Mouse (Mus musculus): ENCODE measurements at regions not wholly inside any gene's neighbourhood (a gene's known extent, or its start where the extent isn't known, plus 50 kb on each side); places are given as distances from the start of the nearest gene placed in this dataset.
A peak's percentile ranks its signal among the peaks of the same experiment; 100 is the strongest.

DNA sequence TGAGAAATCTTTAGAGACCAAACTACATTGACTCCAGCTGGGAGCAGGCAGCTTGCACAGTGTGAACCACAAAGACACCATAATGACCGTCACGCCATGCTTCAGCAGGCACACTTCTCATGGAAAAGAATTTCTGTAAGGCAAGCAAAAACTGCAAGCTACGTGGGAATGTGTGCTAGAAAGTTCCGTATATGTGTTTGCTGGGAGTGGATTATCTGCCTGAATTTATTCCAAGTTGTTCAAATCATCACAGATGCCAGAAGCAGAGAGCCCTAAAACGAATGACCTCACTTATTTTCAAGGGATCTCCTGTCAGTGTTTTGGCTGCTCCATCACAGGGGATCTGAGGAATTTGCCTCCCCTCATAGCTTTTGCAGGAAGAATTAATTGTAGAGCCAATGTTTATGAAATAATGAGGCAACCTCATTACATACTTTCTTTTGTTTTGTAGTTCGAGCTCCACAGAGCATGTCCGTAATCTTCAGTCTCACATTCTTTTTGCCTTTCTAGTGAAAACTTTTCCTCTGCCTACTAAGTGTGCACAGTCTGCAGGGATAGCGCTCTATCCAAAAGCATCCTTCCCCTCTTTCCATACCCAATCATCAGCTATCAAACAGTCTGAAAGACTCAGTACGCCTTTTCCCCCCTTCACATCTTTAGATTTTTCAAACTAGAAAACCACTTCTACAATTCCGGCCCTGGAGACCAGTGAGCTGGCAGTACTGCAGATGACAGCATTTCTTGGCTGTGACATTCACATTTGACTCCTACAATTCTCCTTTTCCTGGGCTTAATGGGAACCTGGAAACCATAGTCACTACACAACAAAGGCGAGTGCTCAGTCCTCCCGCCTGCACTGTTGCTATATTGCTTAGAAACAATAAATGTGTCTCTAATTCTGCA lies 898.0 kb downstream of the Ttll7 start:
- TF ChIP-seq CEBPB (IDR thresholded peaks at IDR 0.05; ENCODE audit: low read depth) = no peak
- TF ChIP-seq MYOG (IDR thresholded peaks at IDR 0.05; ENCODE audit: control insufficient read depth, extremely low read depth, insufficient read length) = no peak
- TF ChIP-seq FOSL1 (IDR thresholded peaks at IDR 0.05; ENCODE audit: insufficient read depth, low read length, poor library complexity, severe bottlenecking) = no peak
- TF ChIP-seq MYOD1 (IDR thresholded peaks at IDR 0.05; ENCODE audit: control insufficient read depth, insufficient read length, low read depth) = no peak
- TF ChIP-seq MAX (IDR thresholded peaks at IDR 0.05) = no peak
- TF ChIP-seq CTCF (IDR thresholded peaks at IDR 0.05; ENCODE audit: control insufficient read depth, insufficient read depth, insufficient read length) = no peak
- TF ChIP-seq USF1 (IDR thresholded peaks at IDR 0.05; ENCODE audit: low read depth) = no peak
- H3K4me3 ChIP-seq (ENCODE audit: insufficient read depth, poor library complexity, severe bottlenecking) = no peak overlapping the region
- no peaks in the 10 kb centered on the region for H3K27me3 ChIP-seq (ENCODE audit: control insufficient read depth, insufficient read depth, insufficient read length)
- H3ac ChIP-seq (ENCODE audit: control insufficient read depth, insufficient read length, low read depth) = no peak overlapping the region
- no peaks in the 10 kb centered on the region for H3K36me3 ChIP-seq (ENCODE audit: control insufficient read depth, insufficient read depth)
- H3K79me3 ChIP-seq (ENCODE audit: low read depth) = no peaks in the 10 kb centered on the region
- H3K79me2 ChIP-seq (ENCODE audit: control insufficient read depth, insufficient read depth) = no peaks in the 10 kb centered on the region

DNA sequence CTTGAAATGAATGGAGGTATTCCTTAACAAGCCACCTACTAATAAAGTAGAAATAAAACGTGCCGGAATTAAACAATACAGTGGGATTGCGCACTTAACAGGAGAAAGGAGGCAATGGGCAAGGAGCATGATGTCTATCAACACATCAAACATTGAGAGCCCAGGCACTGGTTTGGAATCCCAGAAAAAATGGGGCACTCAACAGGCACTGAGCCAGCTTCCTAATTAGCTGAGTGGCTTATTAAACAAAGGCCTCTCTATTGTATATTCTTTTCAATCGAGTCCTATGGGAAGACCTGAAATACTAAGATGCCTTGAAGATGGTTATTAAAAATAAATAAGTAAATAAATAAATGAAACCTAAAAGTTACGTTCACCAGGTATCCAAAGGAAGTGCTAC lies 897.3 kb downstream of the Ttll7 start:
- H3K27me3 ChIP-seq (ENCODE audit: control insufficient read depth, insufficient read depth, insufficient read length) = no peaks in the 10 kb centered on the region
- no peak for TF ChIP-seq CEBPB (IDR thresholded peaks at IDR 0.05; ENCODE audit: low read depth)
- TF ChIP-seq MYOG (IDR thresholded peaks at IDR 0.05; ENCODE audit: control insufficient read depth, extremely low read depth, insufficient read length) = no peak
- no peak for TF ChIP-seq FOSL1 (IDR thresholded peaks at IDR 0.05; ENCODE audit: insufficient read depth, low read length, poor library complexity, severe bottlenecking)
- no peak for TF ChIP-seq USF1 (IDR thresholded peaks at IDR 0.05; ENCODE audit: low read depth)
- TF ChIP-seq CTCF (IDR thresholded peaks at IDR 0.05; ENCODE audit: control insufficient read depth, insufficient read depth, insufficient read length) = no peak
- TF ChIP-seq MAX (IDR thresholded peaks at IDR 0.05) = no peak
- TF ChIP-seq MYOD1 (IDR thresholded peaks at IDR 0.05; ENCODE audit: control insufficient read depth, insufficient read length, low read depth) = no peak
- H3K79me3 ChIP-seq (ENCODE audit: low read depth) = no peaks in the 10 kb centered on the region
- H3K79me2 ChIP-seq (ENCODE audit: control insufficient read depth, insufficient read depth) = no peaks in the 10 kb centered on the region
- H3K36me3 ChIP-seq (ENCODE audit: control insufficient read depth, insufficient read depth) = no peaks in the 10 kb centered on the region
- H3ac ChIP-seq (ENCODE audit: control insufficient read depth, insufficient read length, low read depth) = no peak overlapping the region
- H3K4me3 ChIP-seq (ENCODE audit: insufficient read depth, poor library complexity, severe bottlenecking) = no peak overlapping the region

- Histone ChIP-seq H3K79me3 (ENCODE audit: low read depth) (no peaks in the 10 kb centered on the region), H3K4me3 (ENCODE audit: insufficient read depth, poor library complexity, severe bottlenecking) (no peak overlapping the region), H3K27me3 (ENCODE audit: control insufficient read depth, insufficient read depth, insufficient read length) (no peaks in the 10 kb centered on the region), H3K36me3 (ENCODE audit: control insufficient read depth, insufficient read depth) (no peaks in the 10 kb centered on the region), H3K79me2 (ENCODE audit: control insufficient read depth, insufficient read depth) (no peaks in the 10 kb centered on the region), H3ac (ENCODE audit: control insufficient read depth, insufficient read length, low read depth) (no peak overlapping the region)
- TF ChIP-seq MYOG (IDR thresholded peaks at IDR 0.05; ENCODE audit: control insufficient read depth, extremely low read depth, insufficient read length) (no peak), FOSL1 (IDR thresholded peaks at IDR 0.05; ENCODE audit: insufficient read depth, low read length, poor library complexity, severe bottlenecking) (no peak), MAX (IDR thresholded peaks at IDR 0.05) (no peak), USF1 (IDR thresholded peaks at IDR 0.05; ENCODE audit: low read depth) (no peak), CEBPB (IDR thresholded peaks at IDR 0.05; ENCODE audit: low read depth) (no peak), MYOD1 (IDR thresholded peaks at IDR 0.05; ENCODE audit: control insufficient read depth, insufficient read length, low read depth) (no peak), CTCF (IDR thresholded peaks at IDR 0.05; ENCODE audit: control insufficient read depth, insufficient read depth, insufficient read length) (no peak)
Measured at GRCm38 (mm10) chr3:147736673-147737439, 884.7 kb downstream of the Ttll7 start.

GRCm38 (mm10) chr3:147716391-147716790 lies 864.2 kb downstream of the Ttll7 start:
- no peak overlapping the region for H3K4me3 ChIP-seq (ENCODE audit: insufficient read depth, poor library complexity, severe bottlenecking)
- no peak overlapping the region for H3ac ChIP-seq (ENCODE audit: control insufficient read depth, insufficient read length, low read depth)
- H3K27me3 ChIP-seq (ENCODE audit: control insufficient read depth, insufficient read depth, insufficient read length) = no peaks in the 10 kb centered on the region
- H3K79me2 ChIP-seq (ENCODE audit: control insufficient read depth, insufficient read depth) = no peaks in the 10 kb centered on the region
- TF ChIP-seq CEBPB (IDR thresholded peaks at IDR 0.05; ENCODE audit: low read depth) (no peak), FOSL1 (IDR thresholded peaks at IDR 0.05; ENCODE audit: insufficient read depth, low read length, poor library complexity, severe bottlenecking) (no peak), MYOG (IDR thresholded peaks at IDR 0.05; ENCODE audit: control insufficient read depth, extremely low read depth, insufficient read length) (no peak), CTCF (IDR thresholded peaks at IDR 0.05; ENCODE audit: control insufficient read depth, insufficient read depth, insufficient read length) (no peak), MAX (IDR thresholded peaks at IDR 0.05) (no peak), MYOD1 (IDR thresholded peaks at IDR 0.05; ENCODE audit: control insufficient read depth, insufficient read length, low read depth) (no peak), USF1 (IDR thresholded peaks at IDR 0.05; ENCODE audit: low read depth) (no peak)
- no peaks in the 10 kb centered on the region for H3K36me3 ChIP-seq (ENCODE audit: control insufficient read depth, insufficient read depth)
- H3K79me3 ChIP-seq (ENCODE audit: low read depth) = no peaks in the 10 kb centered on the region

DNA sequence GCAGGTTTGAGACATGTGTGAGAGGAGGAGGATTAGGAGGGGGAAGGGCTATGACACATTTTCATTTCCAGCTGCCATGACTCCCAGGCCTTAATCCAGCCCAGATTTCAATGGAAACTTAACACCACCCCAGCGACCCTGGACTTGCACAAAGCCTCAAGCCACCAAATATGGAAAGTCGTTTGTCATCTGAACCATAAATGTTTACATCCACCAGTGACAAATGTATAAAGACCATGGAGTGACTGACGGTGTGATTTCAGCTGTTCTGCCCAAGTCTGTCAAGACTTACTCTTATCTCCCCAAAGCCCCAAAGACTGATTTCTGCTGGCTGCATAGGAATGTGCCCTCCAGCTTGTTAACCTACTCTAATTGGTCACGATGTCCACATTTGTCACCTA lies 855.2 kb downstream of the Ttll7 start:
- Histone ChIP-seq H3K36me3 (ENCODE audit: control insufficient read depth, insufficient read depth) (no peaks in the 10 kb centered on the region), H3ac (ENCODE audit: control insufficient read depth, insufficient read length, low read depth) (no peak overlapping the region), H3K27me3 (ENCODE audit: control insufficient read depth, insufficient read depth, insufficient read length) (no peaks in the 10 kb centered on the region), H3K79me3 (ENCODE audit: low read depth) (no peaks in the 10 kb centered on the region), H3K79me2 (ENCODE audit: control insufficient read depth, insufficient read depth) (no peaks in the 10 kb centered on the region), H3K4me3 (ENCODE audit: insufficient read depth, poor library complexity, severe bottlenecking) (no peak overlapping the region)
- no peak for TF ChIP-seq MAX (IDR thresholded peaks at IDR 0.05)
- peak; percentile 94 for TF ChIP-seq MYOD1 (IDR thresholded peaks at IDR 0.05; ENCODE audit: control insufficient read depth, insufficient read length, low read depth)
